Mouse (Mus musculus): ENCODE results near the gene Lrsam1. TPM values are rescaled to one million over a fixed set of nuclear protein-coding genes. Genes with fewer than 3 reads are reported as not detected.

Gene Lrsam1
- total RNA-seq, 2 experiments from 2014 or later, result 14.1 to 17.0 TPM

DNA sequence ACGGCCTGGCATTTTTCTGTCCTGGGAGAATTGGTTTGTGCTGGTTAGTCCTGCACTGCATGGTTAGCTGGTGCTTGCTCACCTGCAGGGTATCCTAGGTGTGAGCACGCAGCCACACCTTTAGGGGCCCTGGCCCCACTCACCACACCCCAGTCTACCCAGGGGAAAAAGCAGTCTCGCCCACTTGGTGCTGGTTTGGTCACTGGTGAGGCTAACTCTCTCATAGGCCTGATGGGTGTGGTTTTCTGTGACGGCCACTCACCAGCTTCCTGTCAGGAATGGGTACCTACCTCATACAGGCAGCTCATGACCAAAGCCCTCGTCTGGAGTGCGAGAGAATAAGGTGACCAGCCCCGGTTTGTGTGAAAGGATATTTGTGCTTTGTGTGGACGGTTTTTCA lies 56.1 kb downstream of the Lrsam1 start:
- intact Hi-C loops (cut with DNase I), result no loop called here
- DNase-seq, result no peak

- intact Hi-C loops (cut with DNase I), result no loop called here
- no peak for DNase-seq
These were observed 56.8 kb downstream of the Lrsam1 start for GRCm38 (mm10) chr2:32904637-32905036.

- intact Hi-C loops (cut with DNase I), result no loop called here
- DNase-seq, result no peak
These were observed 57.9 kb downstream of the Lrsam1 start for GRCm38 (mm10) chr2:32903470-32903869.

DNA sequence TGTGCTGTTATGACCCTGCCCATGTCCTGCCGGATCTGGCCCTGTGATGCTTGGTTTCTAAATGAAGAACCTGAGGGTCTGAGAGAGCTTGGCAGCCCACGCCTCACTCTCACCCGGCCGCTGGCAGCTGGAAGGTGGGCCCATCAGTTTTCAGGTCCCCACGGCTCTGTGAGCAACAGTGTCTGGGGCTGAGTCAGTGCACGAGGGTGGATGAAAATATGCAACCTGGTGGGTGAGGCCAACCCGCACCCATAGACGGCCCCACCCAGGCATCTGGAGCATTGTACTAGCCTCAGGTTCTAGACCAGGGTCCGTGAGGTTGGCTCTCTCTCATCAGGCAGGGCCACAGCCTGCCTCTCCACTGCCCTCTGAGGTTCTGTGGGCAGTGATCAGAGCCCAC lies 59.3 kb downstream of the Lrsam1 start:
- no peak for DNase-seq
- intact Hi-C loops (cut with DNase I), result no loop called here

- DNase-seq, result no peak
- intact Hi-C loops (cut with DNase I), result loop anchor here (2.0 kb wide), 1 partner anchor 14 kb away; no protein-coding TSS in a partner anchor
These were observed 62.4 kb downstream of the Lrsam1 start for GRCm38 (mm10) chr2:32898983-32899382.

- no peak for DNase-seq
- intact Hi-C loops (cut with DNase I), result no loop called here
These were observed 64.8 kb downstream of the Lrsam1 start for GRCm38 (mm10) chr2:32896507-32897147.

GRCm38 (mm10) chr2:32895606-32896106 lies 65.8 kb downstream of the Lrsam1 start:
- intact Hi-C loops (cut with DNase I), result no loop called here
- DNase-seq, result no peak

DNA sequence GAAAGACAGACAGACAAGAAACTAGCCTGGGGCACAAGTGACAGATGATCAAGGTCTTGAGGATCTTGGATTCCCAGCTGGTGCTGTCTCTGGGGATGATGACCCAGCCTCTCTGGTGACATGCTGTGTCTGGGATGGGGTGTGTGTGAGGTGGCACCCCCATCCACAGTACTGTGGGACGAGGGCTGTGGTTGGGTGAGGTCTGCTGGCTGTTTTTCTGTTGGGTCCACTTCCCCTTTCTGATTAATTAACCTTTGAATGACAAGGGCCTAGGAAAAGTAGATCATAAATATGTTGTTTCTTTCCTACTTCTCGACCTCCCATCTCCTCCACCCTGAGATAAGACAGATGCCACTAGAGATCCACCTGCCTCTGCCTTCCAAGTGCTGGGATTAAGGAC lies 67.3 kb downstream of the Lrsam1 start:
- no peak for DNase-seq
- intact Hi-C loops (cut with DNase I), result no loop called here

GRCm38 (mm10) chr2:32892490-32892889 lies 68.9 kb downstream of the Lrsam1 start:
- DNase-seq, result no peak
- intact Hi-C loops (cut with DNase I), result no loop called here

DNA sequence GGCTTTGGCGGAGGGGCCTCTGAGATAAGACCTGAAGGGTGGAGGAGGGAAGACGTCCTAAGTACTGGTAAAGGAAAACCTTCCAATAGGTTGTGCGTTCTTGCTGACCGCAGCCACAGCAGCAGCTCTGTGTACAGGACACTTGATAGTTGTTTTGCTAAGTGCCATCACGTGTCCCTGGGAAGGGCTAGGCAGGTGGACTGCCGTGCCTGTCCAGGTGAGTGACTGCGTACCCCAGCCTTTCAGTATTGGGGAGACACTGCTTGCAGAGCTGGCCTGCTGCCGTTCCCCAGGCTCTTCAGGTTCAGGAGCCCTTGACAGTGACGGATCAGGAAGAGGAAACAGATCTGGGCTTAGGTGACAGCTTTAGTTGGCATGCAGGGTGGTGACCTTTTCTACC lies 70.1 kb downstream of the Lrsam1 start:
- intact Hi-C loops (cut with DNase I), result no loop called here
- DNase-seq, result no peak

DNA sequence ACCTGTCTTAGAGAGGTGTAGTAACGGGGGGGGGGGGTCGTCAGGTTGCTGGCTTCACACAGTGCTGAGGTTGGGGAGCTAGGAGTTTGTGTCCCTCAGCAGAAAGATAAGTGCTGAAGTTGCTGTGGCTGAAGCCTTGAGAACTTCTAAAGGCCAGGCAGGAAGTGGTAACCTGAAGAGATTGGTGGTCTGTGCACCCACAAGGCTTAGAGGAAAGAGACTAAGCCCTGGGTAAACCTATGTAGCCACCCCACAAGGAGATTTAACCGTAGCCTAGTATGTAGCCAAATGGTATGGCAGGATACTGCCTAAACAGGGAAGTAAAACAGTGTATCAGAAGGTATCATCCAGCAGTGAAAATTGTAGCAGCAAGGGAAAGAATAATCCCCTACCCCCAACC lies 71.1 kb downstream of the Lrsam1 start:
- intact Hi-C loops (cut with DNase I), result no loop called here
- no peak for DNase-seq

GRCm38 (mm10) chr2:32888551-32888950 lies 72.9 kb downstream of the Lrsam1 start:
- DNase-seq, result no peak
- intact Hi-C loops (cut with DNase I), result no loop called here

GRCm38 (mm10) chr2:32888029-32888428 lies 73.4 kb downstream of the Lrsam1 start:
- intact Hi-C loops (cut with DNase I), result no loop called here
- DNase-seq, result no peak

DNA sequence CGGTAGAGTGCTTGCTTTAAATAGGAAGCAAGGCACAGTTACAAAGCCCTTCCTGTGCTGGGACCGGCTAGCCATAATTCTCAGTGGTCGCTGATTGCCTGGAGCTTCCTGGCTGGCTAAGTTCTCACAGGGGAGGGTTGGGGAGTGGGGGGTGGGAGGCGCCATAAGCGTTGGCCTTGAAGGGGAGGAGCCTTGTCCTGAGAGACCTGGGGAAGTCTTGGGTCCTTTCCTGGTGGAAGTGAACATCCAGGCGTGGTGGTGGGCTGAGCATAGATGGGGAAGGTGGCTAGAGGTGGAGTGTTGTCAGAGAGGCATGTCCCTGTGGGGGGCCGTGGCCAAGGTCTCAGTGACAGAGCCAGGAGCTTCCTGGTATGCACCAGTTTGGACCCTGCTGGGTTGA lies 76.7 kb downstream of the Lrsam1 start:
- DNase-seq, result no peak
- intact Hi-C loops (cut with DNase I), result loop anchor here (2.0 kb wide), 1 partner anchor 14 kb away; no protein-coding TSS in a partner anchor

DNA sequence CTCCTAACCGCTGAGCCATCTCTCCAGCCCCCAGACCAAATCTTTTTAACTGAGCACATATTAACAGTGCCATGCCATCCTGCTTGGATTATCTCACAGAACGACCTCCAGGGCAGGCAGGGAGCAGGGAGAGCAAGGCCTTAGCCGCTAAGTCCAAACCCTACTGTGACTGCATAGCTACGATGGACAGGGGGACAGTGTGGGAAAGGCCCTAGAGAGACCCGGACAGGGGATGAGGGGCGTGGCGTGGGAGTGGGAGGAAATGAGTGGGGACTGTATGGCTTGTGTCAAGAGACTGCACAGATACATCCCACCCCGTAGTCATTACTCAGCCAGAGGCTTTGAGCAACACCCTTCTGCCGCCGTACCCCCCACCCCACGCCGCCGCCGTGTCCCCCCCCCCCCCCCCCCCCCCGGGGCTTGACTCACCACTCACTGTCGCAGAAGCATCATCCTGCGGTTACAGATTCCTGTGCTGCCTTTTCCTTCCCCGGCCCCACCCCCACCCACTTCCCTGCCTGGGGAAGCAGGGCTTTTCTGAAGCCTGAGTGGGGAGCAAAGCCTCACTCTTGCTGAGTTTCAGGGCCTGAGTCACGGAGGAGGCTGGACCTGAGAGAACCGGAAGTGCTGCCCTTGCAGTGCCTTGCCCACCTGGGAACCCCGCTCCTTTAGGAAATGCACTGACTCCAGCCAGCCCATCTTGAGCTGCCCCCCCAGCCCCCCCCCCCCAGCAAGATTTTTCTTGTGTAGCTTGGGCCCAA lies 79.0 kb downstream of the Lrsam1 start:
- DNase-seq, result peak in 1 of 2 experiments; percentile 63
- intact Hi-C loops (cut with DNase I), result no loop called here

- peak; percentile 84 to 86 for DNase-seq
- intact Hi-C loops (cut with DNase I), result no loop called here
These were observed 79.7 kb downstream of the Lrsam1 start for GRCm38 (mm10) chr2:32881723-32882122.

DNA sequence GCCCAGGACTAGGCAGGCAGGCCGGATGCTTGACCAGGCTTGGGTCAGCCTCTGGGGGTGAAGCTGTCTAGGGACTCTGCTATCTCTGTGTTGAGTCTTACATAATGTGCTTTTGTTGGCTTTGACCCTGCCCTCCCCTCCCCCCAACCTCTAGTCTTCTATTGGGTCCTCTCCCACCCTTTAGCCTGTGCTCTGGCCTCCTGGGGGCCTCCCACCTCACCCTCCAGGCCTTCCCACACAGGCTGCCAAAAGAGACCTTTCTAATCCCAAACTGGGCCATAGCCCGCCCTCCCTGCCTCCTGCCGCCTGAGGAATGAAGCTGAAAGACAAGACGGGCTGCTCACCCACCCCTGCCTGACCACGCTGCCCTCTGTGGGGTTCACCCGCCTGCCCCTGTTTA lies 80.4 kb downstream of the Lrsam1 start:
- intact Hi-C loops (cut with DNase I), result no loop called here
- DNase-seq, result peak in 1 of 2 experiments; percentile 56

GRCm38 (mm10) chr2:32879593-32879992 lies 81.8 kb downstream of the Lrsam1 start:
- intact Hi-C loops (cut with DNase I), result no loop called here
- DNase-seq, result no peak

- intact Hi-C loops (cut with DNase I), result no loop called here
- no peak for DNase-seq
These were observed 83.0 kb downstream of the Lrsam1 start for GRCm38 (mm10) chr2:32878396-32878795.

- DNase-seq, result no peak
- intact Hi-C loops (cut with DNase I), result loop anchor here (2.0 kb wide), 1 partner anchor 35 kb away; no protein-coding TSS in a partner anchor
These were observed 83.5 kb downstream of the Lrsam1 start for GRCm38 (mm10) chr2:32877761-32878393.

- intact Hi-C loops (cut with DNase I), result loop anchor here (2.0 kb wide), 1 partner anchor 35 kb away; no protein-coding TSS in a partner anchor
- no peak for DNase-seq
These were observed 84.1 kb downstream of the Lrsam1 start for GRCm38 (mm10) chr2:32877303-32877702.

All from heart, postnatal 36 days (tissue).